13 mouse cellular contexts compared by ENCODE assay signal in the genomic region with DNA sequence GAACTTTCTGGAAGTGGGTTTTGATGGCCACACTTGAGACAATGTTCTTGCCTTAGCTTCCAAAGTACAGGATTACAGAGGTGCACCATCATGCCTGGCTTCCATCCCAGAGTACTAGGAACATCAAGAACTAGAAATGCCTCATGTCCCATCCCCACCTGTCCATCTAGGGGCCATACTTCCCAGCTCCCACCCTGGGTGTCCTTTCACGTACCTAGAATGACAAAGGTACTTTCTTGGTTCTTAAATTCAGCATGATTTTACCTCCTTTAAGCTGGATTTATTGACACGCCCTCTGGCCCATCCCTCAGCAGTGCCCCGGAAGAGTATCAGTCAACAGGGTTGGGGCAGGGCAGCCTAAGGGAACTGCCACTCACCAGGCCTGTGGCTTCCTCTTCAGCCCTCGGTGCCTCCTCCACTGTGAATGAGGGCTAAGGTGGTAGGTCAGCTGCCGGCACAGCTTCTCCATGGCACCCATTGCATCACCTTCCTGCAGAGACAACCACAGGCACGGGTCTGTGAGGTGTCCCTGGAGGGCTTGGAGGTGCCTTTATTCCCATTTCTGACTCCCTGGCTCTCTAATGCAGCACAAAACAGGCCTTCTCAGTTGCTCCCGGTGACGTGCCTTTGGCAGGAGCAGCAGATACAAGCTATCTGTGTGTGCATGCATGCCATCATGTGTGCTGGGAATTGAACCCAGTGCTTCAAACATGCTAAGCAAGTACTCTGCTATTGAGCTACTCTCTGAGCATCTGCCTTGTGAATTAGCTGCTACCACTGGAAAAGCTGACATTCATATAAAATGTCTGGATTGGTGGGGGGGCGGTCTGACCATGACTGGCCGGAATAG. TPM values are rescaled to one million over a fixed set of nuclear protein-coding genes. Genes with fewer than 3 reads are reported as not detected.
DNase-seq lines count a peak whose midpoint lies in the region; ATAC-seq and TF ChIP-seq lines count a peak whose summit lies in the region.
"Had no signal": no experiment of that assay in that cellular context is flagged by ENCODE, and none has a peak within 500 bp of the region (broad histone marks: within the 10 kb centered on the region; RNA-seq: fewer than 3 reads in every experiment).

No protein-coding gene starts in this region.

- H3K4me3 ChIP-seq in lung, adult 2 months (replicated peaks; ENCODE audit: extremely low read depth, low read depth, low read length) = no peak overlapping the region
- H3K4me3 ChIP-seq: embryonic facial prominence, embryonic 13.5 days; midbrain, embryonic 10.5 days; neural tube, embryonic 12.5 days had no signal

- peak; percentile 35 to 52 for DNase-seq in lung, adult 18-20 months
- DNase-seq in lung, adult 2 months = no peak
- peak; percentile 13 for DNase-seq in MN1 (ENCODE audit: low spot score)
- no peak for DNase-seq in thymus, postnatal 4 days
- DNase-seq in left cerebral cortex, postnatal 10 days (ENCODE audit: extremely low spot score in 1 of 2, low spot score in 2 of 2) = no peak
- DNase-seq: cerebellum, adult 2 months; forebrain, postnatal 0 days; gastrocnemius, postnatal 36 days had no signal

- whole genome bisulfite sequencing in lung, adult 2 months = 62% methylated on average over 10 of the region's 10 CpGs

- peaks cover 2% of the 10 kb centered on the region for H3K4me1 ChIP-seq in lung, adult 2 months (ENCODE audit: control insufficient read depth, insufficient read depth, low read length)

- intact Hi-C loops in left cerebral cortex, postnatal 10 days (cut with DNase I) = no loop called here

- ATAC-seq in hematopoietic stem cell, adult 5-6 weeks (replicated peaks in 1 of 2; ENCODE audit: insufficient read depth in 1 of 2, low FRiP score in 2 of 2, low TSS enrichment in 1 of 2, low read depth in 1 of 2, poor library complexity in 2 of 2, severe bottlenecking in 2 of 2) = peak; percentile 79 to 85
- ATAC-seq in monocyte, adult 5-6 weeks (replicated peaks; ENCODE audit: insufficient number of reproducible peaks, low FRiP score, low TSS enrichment, poor library complexity, severe bottlenecking) = peak; percentile 82
- ATAC-seq: forebrain, postnatal 0 days had no signal

- no peak for TF ChIP-seq POLR2A in lung, adult 2 months (IDR thresholded peaks at IDR 0.05; ENCODE audit: borderline replicate concordance, extremely low read depth, low read depth, low read length)

- TF ChIP-seq CTCF in lung, adult 2 months (IDR thresholded peaks at IDR 0.05; ENCODE audit: insufficient read depth, low read length) = no peak

RNA-seq across cellular contexts. Expression of a gene that starts 34.8 kb away (rescaled TPM):
- polyA plus RNA-seq in lung, adult 2 months (2012; rRNA removed) = 19.6 and 21.8 TPM in 2 replicates
- total RNA-seq in hematopoietic stem cell, adult 5-6 weeks (2017) = 24.5 TPM in 2 replicates
- total RNA-seq in monocyte, adult 5-6 weeks (2017) = 33.3 to 61.4 TPM (median 38.2 TPM) in 3 replicates
- total RNA-seq in left cerebral cortex, postnatal 10 days (2021) = 10 to 100 TPM; 27.8 to 30.0 TPM

RNA-seq across cellular contexts. Expression of a gene that starts 39.3 kb away (rescaled TPM):
- polyA plus RNA-seq in lung, adult 2 months (2012; rRNA removed) = 25.8 and 29.0 TPM in 2 replicates
- total RNA-seq in hematopoietic stem cell, adult 5-6 weeks (2017) = 7.6 and 7.7 TPM in 2 replicates
- total RNA-seq in monocyte, adult 5-6 weeks (2017) = 1.3 to 6.4 TPM (median 4.1 TPM) in 3 replicates
- total RNA-seq in left cerebral cortex, postnatal 10 days (2021) = 10 to 100 TPM; 13.0 to 14.2 TPM

RNA-seq across cellular contexts. Expression of a gene that starts 39.4 kb away (rescaled TPM):
- 38.6 and 38.8 TPM in 2 replicates for polyA plus RNA-seq in lung, adult 2 months (2012; rRNA removed)
- 26.0 and 39.5 TPM in 2 replicates for total RNA-seq in hematopoietic stem cell, adult 5-6 weeks (2017)
- 11.6 to 45.4 TPM (median 31.4 TPM) in 3 replicates for total RNA-seq in monocyte, adult 5-6 weeks (2017)
- total RNA-seq in left cerebral cortex, postnatal 10 days (2021) = 10 to 100 TPM; 23.5 to 25.8 TPM

RNA-seq across cellular contexts. Expression of a gene that starts 58.1 kb away (rescaled TPM):
- polyA plus RNA-seq in lung, adult 2 months (2012; rRNA removed) = 1,478 and 1,739 TPM in 2 replicates
- total RNA-seq in hematopoietic stem cell, adult 5-6 weeks (2017) = 1,136 and 1,520 TPM in 2 replicates
- 1,289 to 1,782 TPM (median 1,376 TPM) in 3 replicates for total RNA-seq in monocyte, adult 5-6 weeks (2017)
- total RNA-seq in left cerebral cortex, postnatal 10 days (2021) = 1,000 to 10,000 TPM; 1,760 to 1,780 TPM

Comparison
In these comparisons a context has a peak if more than half of its experiments do, and no peak if none do; other contexts are left out.
1. DNase-seq: peak in lung, adult 18-20 months (2 of 2) and MN1 (single experiment); none in lung, adult 2 months (single experiment), thymus, postnatal 4 days (single experiment) and left cerebral cortex, postnatal 10 days (0 of 2).